Mouse (Mus musculus) CH12.LX (cell line): ENCODE measurements at regions not wholly inside any gene's neighbourhood (a gene's known extent, or its start where the extent isn't known, plus 50 kb on each side); places are given as distances from the start of the nearest gene placed in this dataset.

Source experiments
- DNase-seq: peaks from one replicate; pipeline ENCODE4 v3.0.0-alpha.2; 2013; ENCODE audit errors: extremely low read depth
- H3K27ac ChIP-seq: 2 replicates; pipeline ENCODE4 v1.5.1; 2012; ENCODE audit warnings: low read depth, mild to moderate bottlenecking, control low read depth, moderate library complexity; ENCODE audit not compliant: insufficient read depth
- H3K27me3 ChIP-seq: replicated peaks from 2 replicates; pipeline ENCODE3; 2012; ENCODE audit warnings: inconsistent platforms
- H3K36me3 ChIP-seq, 2 experiments: replicated peaks in 1 of 2; 2 replicates each; pipeline versions ENCODE3 to v1.6.1; 2012; ENCODE audit warnings: inconsistent platforms in 1 of 2, low read length in 1 of 2, mild to moderate bottlenecking in 1 of 2, mixed read lengths in 1 of 2, moderate library complexity in 1 of 2; ENCODE audit not compliant: control insufficient read depth in 1 of 2, insufficient read depth in 1 of 2
- H3K4me1 ChIP-seq, 2 experiments: 2 replicates each; pipeline ENCODE4 v1.6.1; 2012; ENCODE audit warnings: inconsistent platforms in 1 of 2, moderate library complexity in 1 of 2; ENCODE audit not compliant: insufficient read depth in 2 of 2, control insufficient read depth in 1 of 2
- H3K4me2 ChIP-seq: 2 replicates; pipeline ENCODE4 v1.6.1; 2012; ENCODE audit warnings: low read depth, mild to moderate bottlenecking, control low read depth; ENCODE audit not compliant: poor library complexity, insufficient read depth, severe bottlenecking
- H3K4me3 ChIP-seq, 3 experiments: fragments of 150-350 bp in 1 of 3; sonication (generic) in 1 of 3; replicated peaks in 1 of 3; 2 replicates each; pipeline versions ENCODE3 to v1.5.1; 2011 to 2012; ENCODE audit warnings: low read depth in 2 of 3, low read length in 2 of 3, mild to moderate bottlenecking in 2 of 3, moderate library complexity in 2 of 3, control low read depth in 1 of 3, improper control_type of control experiment in 1 of 3, inconsistent platforms in 1 of 3, mixed read lengths in 1 of 3; ENCODE audit not compliant: poor library complexity in 1 of 3
- H3K79me2 ChIP-seq: replicated peaks from 2 replicates; pipeline ENCODE4 v1.6.1; 2012; ENCODE audit warnings: mild to moderate bottlenecking, moderate library complexity; ENCODE audit not compliant: control insufficient read depth, poor library complexity, insufficient read depth, severe bottlenecking; ENCODE audit errors: extremely low read depth
- H3K9ac ChIP-seq: 2 replicates; pipeline ENCODE4 v1.6.1; 2012; ENCODE audit warnings: low read depth, mild to moderate bottlenecking, control low read depth, moderate library complexity; ENCODE audit not compliant: insufficient read depth
- H3K9me3 ChIP-seq: replicated peaks from 2 replicates; pipeline ENCODE3; 2012; ENCODE audit warnings: low read length, inconsistent platforms, mixed read lengths
- CHD1 ChIP-seq: IDR thresholded peaks from 2 replicates; pipeline ENCODE4 v1.6.1; 2012; ENCODE audit warnings: low read depth, low read length, improper control_type of control experiment, inconsistent platforms
- CHD2 ChIP-seq: IDR thresholded peaks from 2 replicates; pipeline ENCODE4 v1.6.1; 2011; ENCODE audit warnings: low read length, improper control_type of control experiment
- CTCF ChIP-seq, 2 experiments: IDR thresholded peaks in 1 of 2; conservative IDR thresholded peaks in 1 of 2; 2 replicates each; pipeline ENCODE4 v1.5.1; 2011 to 2012; ENCODE audit warnings: low read depth in 2 of 2, low read length in 2 of 2, improper control_type of control experiment in 1 of 2, inconsistent platforms in 1 of 2, mild to moderate bottlenecking in 1 of 2, moderate library complexity in 1 of 2
- ELF1 ChIP-seq: IDR thresholded peaks from 2 replicates; pipeline ENCODE4 v1.6.1; 2014; ENCODE audit warnings: low read depth, mild to moderate bottlenecking, inconsistent platforms, low read length, improper control_type of control experiment
- EP300 ChIP-seq: IDR thresholded peaks from 2 replicates; pipeline ENCODE4 v1.6.1; 2011; ENCODE audit warnings: low read length, improper control_type of control experiment
- HCFC1 ChIP-seq: IDR thresholded peaks from 2 replicates; pipeline ENCODE4 v1.6.1; 2012; ENCODE audit warnings: low read depth, mild to moderate bottlenecking, inconsistent platforms, low read length, improper control_type of control experiment
- MAFK ChIP-seq: IDR thresholded peaks from 2 replicates; pipeline ENCODE4 v1.6.1; 2011; ENCODE audit warnings: low read length, improper control_type of control experiment; ENCODE audit not compliant: insufficient replicate concordance
- MYC ChIP-seq: IDR thresholded peaks from 2 replicates; pipeline ENCODE4 v1.6.1; 2011; ENCODE audit warnings: low read depth, mild to moderate bottlenecking, improper control_type of control experiment, low read length
- SIN3A ChIP-seq: IDR thresholded peaks from 2 replicates; pipeline ENCODE4 v1.6.1; 2012; ENCODE audit warnings: low read length, improper control_type of control experiment, inconsistent platforms
- SMC3 ChIP-seq: IDR thresholded peaks from 2 replicates; pipeline ENCODE4 v1.6.1; 2011; ENCODE audit warnings: low read depth, low read length, improper control_type of control experiment
- ZC3H11A ChIP-seq: IDR thresholded peaks from 2 replicates; pipeline ENCODE4 v1.6.1; 2012; ENCODE audit warnings: low read depth, mild to moderate bottlenecking, inconsistent platforms, low read length, improper control_type of control experiment
- dilution Hi-C: fragments of 300-500 bp; cut with MboI; formaldehyde crosslinking; loops from 2 replicates; pipeline ENCODE4 v1.14.3; 2020; ENCODE audit warnings: low sequenced_read_pairs; ENCODE audit not compliant: extremely low pct_unique_long_range_greater_than_20kb, extremely low pct_ligation_motif_present
- in situ Hi-C: fragments of 300-500 bp; cut with MboI; formaldehyde crosslinking; loops from 3 replicates; pipeline ENCODE4 v1.14.3; 2019; ENCODE audit warnings: low sequenced_read_pairs, low pct_ligation_motif_present, low pct_unique_long_range_greater_than_20kb, mixed read lengths

DNA sequence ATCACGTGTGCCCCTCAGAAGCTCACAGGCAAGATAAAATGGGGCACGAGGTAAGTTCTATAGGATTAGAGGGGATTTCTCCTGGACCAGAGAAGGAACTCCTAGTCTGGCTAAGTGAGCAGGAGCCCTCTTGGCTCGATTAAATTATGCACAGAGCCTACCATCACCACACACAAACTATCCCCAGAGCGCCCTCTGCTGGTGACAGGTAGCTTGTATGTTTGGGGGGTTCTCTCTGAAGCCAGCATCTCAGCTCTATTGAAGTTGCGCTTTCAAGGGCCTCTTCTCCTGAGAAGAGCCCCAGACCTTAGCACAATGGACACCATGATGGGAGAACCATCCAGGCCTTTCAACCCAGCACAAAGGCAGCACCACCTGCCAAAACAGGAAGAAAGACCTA is 219.6 kb downstream of the Agtpbp1 start:
- peak; percentile 5 for DNase-seq
- TF ChIP-seq HCFC1 (no peak), CTCF (conservative IDR thresholded peaks at IDR 0.05 in 1 of 2, IDR thresholded peaks at IDR 0.05 in 1 of 2; ENCODE audit: low read depth in 2 of 2, low read length in 2 of 2) (peak in 1 of 2 experiments; percentile 27; a peak in 1 of 4 replicates)

GRCm38 (mm10) chr13:59363428-59363827 is 221.6 kb downstream of the Agtpbp1 start:
- H3K4me2 ChIP-seq = no peak overlapping the region
- no peak overlapping the region for H3K27ac ChIP-seq
- no peaks in the 10 kb centered on the region for H3K36me3 ChIP-seq
- in situ Hi-C loops = no loop called here
- peaks cover 73% of the 10 kb centered on the region for H3K9me3 ChIP-seq
- H3K4me3 ChIP-seq = no peak overlapping the region
- H3K27me3 ChIP-seq = no peaks in the 10 kb centered on the region
- no peaks in the 10 kb centered on the region for H3K4me1 ChIP-seq
- H3K9ac ChIP-seq = no peak overlapping the region
- DNase-seq = no peak
- H3K79me2 ChIP-seq = no peaks in the 10 kb centered on the region
- dilution Hi-C loops = no loop called here
- TF ChIP-seq CHD1 = no peak
- no peak for TF ChIP-seq SMC3
- no peak for TF ChIP-seq ZC3H11A

More for the DNA sequence above, 219.6 kb downstream of the Agtpbp1 start:
- Histone ChIP-seq H3K4me3 (no peak overlapping the region), H3K27ac (no peak overlapping the region), H3K27me3 (no peaks in the 10 kb centered on the region), H3K36me3 (no peaks in the 10 kb centered on the region), H3K9me3 (peaks cover 66% of the 10 kb centered on the region), H3K9ac (no peak overlapping the region), H3K4me2 (no peak overlapping the region), H3K4me1 (no peaks in the 10 kb centered on the region), H3K79me2 (no peaks in the 10 kb centered on the region)
- dilution Hi-C loops (no loop called here), in situ Hi-C loops (no loop called here)

GRCm38 (mm10) chr13:59361323-59361722 is 223.7 kb downstream of the Agtpbp1 start:
- DNase-seq = no peak
- H3K27me3 ChIP-seq = no peaks in the 10 kb centered on the region
- H3K4me3 ChIP-seq = no peak overlapping the region
- TF ChIP-seq CHD1 (no peak), SIN3A (no peak), MYC (no peak), ELF1 (no peak), SMC3 (no peak), MAFK (no peak), CHD2 (no peak), EP300 (no peak), HCFC1 (no peak)
- no peak overlapping the region for H3K9ac ChIP-seq
- H3K4me1 ChIP-seq = no peaks in the 10 kb centered on the region
- H3K79me2 ChIP-seq = no peaks in the 10 kb centered on the region
- in situ Hi-C loops = no loop called here
- dilution Hi-C loops = no loop called here
- no peak overlapping the region for H3K27ac ChIP-seq
- H3K9me3 ChIP-seq = peaks cover 76% of the 10 kb centered on the region
- no peaks in the 10 kb centered on the region for H3K36me3 ChIP-seq
- H3K4me2 ChIP-seq = no peak overlapping the region
